Mouse (Mus musculus) left cerebral cortex, postnatal 36 days (tissue): ENCODE measurements around the gene Atp6v1b1. TPM values are rescaled to one million over a fixed set of nuclear protein-coding genes. Genes with fewer than 3 reads are reported as not detected.
"Not testable (repeated sequence)": the region's sequence is repeated elsewhere in the genome, so short reads cannot be mapped to it uniquely, and the experiment has no call there.

Experiments
- DNase-seq, 2 experiments: peaks; one replicate each; pipeline ENCODE4 v3.0.0; 2021 to 2022; ENCODE audit warnings: low spot score in 2 of 2, mixed read lengths in 1 of 2
- intact Hi-C: fragments of 180-260 bp; cut with DNase I; formaldehyde crosslinking; loops from one replicate; pipeline ENCODE4 v1.15.1; 2025
- total RNA-seq, 2 experiments: library from RNA; stranded (reverse); gene quantifications; 2 replicates each; pipeline ENCODE4 v1.2.3; 2021

Atp6v1b1 gene
- total RNA-seq, 2 experiments from 2014 or later: not detected

- DNase-seq: no peak
- intact Hi-C loops: no loop called here
Measured at GRCm38 (mm10) chr6:83766982-83767381, 24.2 kb downstream of the Atp6v1b1 start.

GRCm38 (mm10) chr6:83768485-83768884 lies 25.7 kb downstream of the Atp6v1b1 start:
- intact Hi-C loops: no loop called here
- no peak for DNase-seq

GRCm38 (mm10) chr6:83774126-83774525 lies 31.3 kb downstream of the Atp6v1b1 start:
- intact Hi-C loops: no loop called here
- no peak for DNase-seq

GRCm38 (mm10) chr6:83774781-83775563 lies 32.2 kb downstream of the Atp6v1b1 start:
- intact Hi-C loops: no loop called here
- DNase-seq: no peak

- peak; percentile 90 to 93 for DNase-seq
- intact Hi-C loops: no loop called here
Measured at GRCm38 (mm10) chr6:83775638-83776293, 33.0 kb downstream of the Atp6v1b1 start, which contains the start of gene Tex261. TSS of gene Tex261 (minus strand) at chr6:83775813.

GRCm38 (mm10) chr6:83778306-83778705 lies 35.5 kb downstream of the Atp6v1b1 start:
- DNase-seq: no peak
- intact Hi-C loops: no loop called here

GRCm38 (mm10) chr6:83779026-83779425 lies 36.2 kb downstream of the Atp6v1b1 start:
- intact Hi-C loops: no loop called here
- DNase-seq: no peak

- intact Hi-C loops: no loop called here
- no peak for DNase-seq
Measured at GRCm38 (mm10) chr6:83786426-83786825, 43.6 kb downstream of the Atp6v1b1 start.

GRCm38 (mm10) chr6:83788554-83788953 lies 45.8 kb downstream of the Atp6v1b1 start:
- DNase-seq: no peak
- intact Hi-C loops: no loop called here

- intact Hi-C loops, DNase-seq: not testable (repeated sequence)
Measured at GRCm38 (mm10) chr6:83790533-83790932, 47.7 kb downstream of the Atp6v1b1 start.

GRCm38 (mm10) chr6:83791251-83791890 lies 48.6 kb downstream of the Atp6v1b1 start:
- intact Hi-C loops: no loop called here
- no peak for DNase-seq

- intact Hi-C loops: no loop called here
Measured at GRCm38 (mm10) chr6:83794760-83795296, 52.0 kb downstream of the Atp6v1b1 start, which contains the start of gene Nagk. TSS of gene Nagk (plus strand) at chr6:83794982.

GRCm38 (mm10) chr6:83795492-83795900 lies 52.7 kb downstream of the Atp6v1b1 start:
- intact Hi-C loops: no loop called here

More at GRCm38 (mm10) chr6:83794760-83795296, 52.0 kb downstream of the Atp6v1b1 start, which contains the start of gene Nagk:
- peak; percentile 95 to 96 for DNase-seq

GRCm38 (mm10) chr6:83796686-83797085 lies 53.9 kb downstream of the Atp6v1b1 start:
- DNase-seq: no peak
- intact Hi-C loops: no loop called here

More at GRCm38 (mm10) chr6:83795492-83795900, 52.7 kb downstream of the Atp6v1b1 start:
- DNase-seq: peak; percentile 41 to 46

- intact Hi-C loops: no loop called here
- peak in 1 of 2 experiments; percentile 29 for DNase-seq
Measured at GRCm38 (mm10) chr6:83802033-83802432, 59.2 kb downstream of the Atp6v1b1 start.

GRCm38 (mm10) chr6:83802846-83803245 lies 60.1 kb downstream of the Atp6v1b1 start:
- no peak for DNase-seq
- intact Hi-C loops: no loop called here
